Mouse (Mus musculus) liver, adult 2 months (tissue): ENCODE results near the gene Necap2. TPM values are rescaled to one million over a fixed set of nuclear protein-coding genes. Genes with fewer than 3 reads are reported as not detected.

Experiments used
- DNase-seq: peaks from one replicate; pipeline ENCODE4 v3.0.0-alpha.2; 2011; ENCODE audit warnings: low read depth, low spot score; ENCODE audit errors: extremely low read depth
- H3K27ac ChIP-seq: fragments of 200-500 bp; replicated peaks from 2 replicates; pipeline ENCODE4 v1.5.1; 2012; ENCODE audit warnings: low read depth, mild to moderate bottlenecking, control low read depth, inconsistent platforms, low read length; ENCODE audit not compliant: insufficient read depth
- H3K27me3 ChIP-seq: fragments of 200-500 bp; 2 replicates; pipeline ENCODE4 v1.6.1; 2012; ENCODE audit warnings: mild to moderate bottlenecking, moderate library complexity, low read length, inconsistent platforms; ENCODE audit not compliant: control insufficient read depth, insufficient read depth
- H3K36me3 ChIP-seq: fragments of 200-500 bp; 2 replicates; pipeline ENCODE4 v1.6.1; 2012; ENCODE audit warnings: low read length, inconsistent platforms; ENCODE audit not compliant: control insufficient read depth, insufficient read depth
- H3K4me1 ChIP-seq: fragments of 200-500 bp; 2 replicates; pipeline ENCODE4 v1.6.1; 2011; ENCODE audit warnings: low read length; ENCODE audit not compliant: control insufficient read depth, insufficient read depth
- H3K4me3 ChIP-seq: fragments of 200-500 bp; 2 replicates; pipeline ENCODE4 v1.5.1; 2011; ENCODE audit warnings: low read depth, mild to moderate bottlenecking, control low read depth, low read length, moderate library complexity; ENCODE audit not compliant: insufficient read depth
- H3K79me2 ChIP-seq: fragments of 200-500 bp; 2 replicates; pipeline ENCODE4 v1.6.1; 2012; ENCODE audit warnings: inconsistent platforms, mild to moderate bottlenecking, low read length, moderate library complexity; ENCODE audit not compliant: control insufficient read depth, insufficient read depth
- H3K9ac ChIP-seq: fragments of 200-500 bp; 2 replicates; pipeline ENCODE4 v1.6.1; 2012; ENCODE audit warnings: low read depth, mild to moderate bottlenecking, control low read depth, inconsistent platforms, low read length
- CTCF ChIP-seq: fragments of 200-500 bp; IDR thresholded peaks from 2 replicates; pipeline ENCODE4 v1.5.1; 2011; ENCODE audit warnings: low read depth, low read length, control low read depth
- POLR2A ChIP-seq: fragments of 200-500 bp; IDR thresholded peaks from 2 replicates; pipeline ENCODE4 v1.6.1; 2011; ENCODE audit warnings: low read length, control low read depth; ENCODE audit not compliant: insufficient read depth; ENCODE audit errors: extremely low read depth
- WGBS: fragments of 180-500 bp; shearing (Covaris S2); methylation state at CpG from one replicate; pipeline ENCODE4 v1.1.7; 2018; 5-methylcytosine and 5-hydroxymethylcytosine counted together
- polyA plus RNA-seq: library from polyadenylated mRNA; depleted of rRNA; stranded (reverse); fragments of >200 nt; gene quantifications from 2 replicates; pipeline ENCODE4 v1.2.3, GENCODE M21; 2012
- total RNA-seq: library from RNA; depleted of rRNA; stranded (reverse); fragments of >200 nt; gene quantifications from 2 replicates; pipeline ENCODE4 v1.2.3, GENCODE M21; 2014

Gene Necap2
- total and polyA plus RNA-seq, 2 experiments = 5.2 to 11.3 TPM

GRCm38 (mm10) chr4:141115398-141115797 lies 37.2 kb upstream of the Necap2 start:
- Histone ChIP-seq H3K36me3 (peaks cover 9% of the 10 kb centered on the region; the same call in 1 of the 2 replicates), H3K27ac (no peak overlapping the region), H3K9ac (no peak overlapping the region), H3K79me2 (peaks cover 4% of the 10 kb centered on the region; the same call in 1 of the 2 replicates), H3K4me1 (no peaks in the 10 kb centered on the region), H3K4me3 (no peak overlapping the region), H3K27me3 (no peaks in the 10 kb centered on the region)
- TF ChIP-seq POLR2A = no peak
- no peak for TF ChIP-seq CTCF
- DNase-seq = peak; percentile 47
- 74% methylated on average over 8 of the region's 8 CpGs for WGBS

GRCm38 (mm10) chr4:141114521-141114981 lies 36.4 kb upstream of the Necap2 start:
- TF ChIP-seq POLR2A (no peak), CTCF (no peak)
- H3K9ac ChIP-seq = no peak overlapping the region
- H3K79me2 ChIP-seq = no peaks in the 10 kb centered on the region; the same call in 1 of the 2 replicates
- no peaks in the 10 kb centered on the region for H3K4me1 ChIP-seq
- no peak overlapping the region for H3K27ac ChIP-seq
- no peaks in the 10 kb centered on the region for H3K27me3 ChIP-seq
- no peak for DNase-seq
- H3K4me3 ChIP-seq = no peak overlapping the region
- 95% methylated on average over 6 of the region's 6 CpGs for WGBS
- peaks cover 9% of the 10 kb centered on the region; the same call in 1 of the 2 replicates for H3K36me3 ChIP-seq

GRCm38 (mm10) chr4:141113831-141114230 lies 35.7 kb upstream of the Necap2 start:
- Histone ChIP-seq H3K27me3 (no peaks in the 10 kb centered on the region), H3K27ac (no peak overlapping the region), H3K4me3 (no peak overlapping the region), H3K9ac (no peak overlapping the region), H3K79me2 (no peaks in the 10 kb centered on the region), H3K36me3 (peaks cover 9% of the 10 kb centered on the region; the same call in 1 of the 2 replicates), H3K4me1 (no peaks in the 10 kb centered on the region)
- TF ChIP-seq CTCF (no peak), POLR2A (no peak)
- no peak for DNase-seq
- 86% methylated on average over 7 of the region's 7 CpGs for WGBS

- 52% methylated on average over 10 of the region's 10 CpGs for WGBS
- H3K4me1 ChIP-seq = no peaks in the 10 kb centered on the region
- no peaks in the 10 kb centered on the region for H3K27me3 ChIP-seq
- no peak overlapping the region for H3K9ac ChIP-seq
- H3K36me3 ChIP-seq = no peaks in the 10 kb centered on the region
- TF ChIP-seq CTCF (no peak), POLR2A (no peak)
- DNase-seq = no peak
- H3K4me3 ChIP-seq = no peak overlapping the region
- no peak overlapping the region for H3K27ac ChIP-seq
- H3K79me2 ChIP-seq = no peaks in the 10 kb centered on the region
Observed at GRCm38 (mm10) chr4:141108196-141108732, 30.1 kb upstream of the Necap2 start.

GRCm38 (mm10) chr4:141106526-141107183 lies 28.5 kb upstream of the Necap2 start:
- Histone ChIP-seq H3K36me3 (no peaks in the 10 kb centered on the region), H3K4me3 (no peak overlapping the region), H3K27me3 (no peaks in the 10 kb centered on the region), H3K9ac (no peak overlapping the region), H3K79me2 (no peaks in the 10 kb centered on the region), H3K4me1 (no peaks in the 10 kb centered on the region), H3K27ac (no peak overlapping the region)
- DNase-seq = no peak
- no peak for TF ChIP-seq CTCF
- 85% methylated on average over 16 of the region's 16 CpGs for WGBS

GRCm38 (mm10) chr4:141101855-141102254 lies 23.7 kb upstream of the Necap2 start:
- 67% methylated on average over 6 of the region's 6 CpGs for WGBS
- Histone ChIP-seq H3K79me2 (no peaks in the 10 kb centered on the region), H3K9ac (no peak overlapping the region), H3K27me3 (no peaks in the 10 kb centered on the region), H3K4me1 (no peaks in the 10 kb centered on the region; the same call in 1 of the 2 replicates), H3K4me3 (no peak overlapping the region), H3K27ac (no peak overlapping the region), H3K36me3 (no peaks in the 10 kb centered on the region)
- no peak for DNase-seq
- TF ChIP-seq POLR2A (no peak), CTCF (peak; percentile 56)
